Mouse (Mus musculus): ENCODE results near the gene Rpl22. TPM values are rescaled to one million over a fixed set of nuclear protein-coding genes. Genes with fewer than 3 reads are reported as not detected.

Rpl22 gene
- total and polyA plus RNA-seq, 3 experiments = 1,590 to 1,966 (median 1,935) TPM

DNA sequence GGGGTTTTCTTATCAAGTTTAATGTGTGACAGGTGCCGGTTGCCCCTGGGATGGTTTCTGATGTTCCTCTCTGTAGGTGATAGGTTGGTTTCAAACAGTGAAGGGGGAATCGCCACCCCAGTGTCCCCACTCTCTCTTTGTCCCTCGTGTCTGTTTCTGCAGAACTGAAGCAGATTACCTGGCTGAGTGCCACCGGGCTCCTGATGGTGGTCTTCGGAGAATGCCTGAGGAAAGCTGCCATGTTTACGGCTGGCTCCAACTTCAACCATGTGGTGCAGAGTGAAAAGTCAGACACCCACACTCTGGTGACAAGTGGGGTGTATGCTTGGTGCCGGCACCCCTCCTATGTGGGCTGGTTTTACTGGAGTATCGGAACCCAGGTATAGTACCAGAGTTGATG, 25.2 kb upstream of the Rpl22 start:
- no peak for DNase-seq (ENCODE audit: extremely low read depth)
- dilution Hi-C loops (cut with MboI; ENCODE audit: extremely low pct_ligation_motif_present, extremely low pct_unique_long_range_greater_than_20kb, low sequenced_read_pairs) (no loop called here), in situ Hi-C loops (cut with MboI; ENCODE audit: low pct_ligation_motif_present, low pct_unique_long_range_greater_than_20kb, low sequenced_read_pairs) (no loop called here)
- no peak for TF ChIP-seq MAFK (IDR thresholded peaks at IDR 0.05; ENCODE audit: insufficient replicate concordance, low read length)
- no peak for TF ChIP-seq ELF1 (IDR thresholded peaks at IDR 0.05; ENCODE audit: low read depth, low read length)
- no peak for TF ChIP-seq CTCF (conservative IDR thresholded peaks at IDR 0.05 in 1 of 2, IDR thresholded peaks at IDR 0.05 in 1 of 2; ENCODE audit: low read depth in 2 of 2, low read length in 2 of 2)
- TF ChIP-seq SIN3A (IDR thresholded peaks at IDR 0.05; ENCODE audit: low read length) = no peak
- TF ChIP-seq MAZ (IDR thresholded peaks at IDR 0.05; ENCODE audit: low read depth, low read length) = no peak
- no peak for TF ChIP-seq EP300 (IDR thresholded peaks at IDR 0.05; ENCODE audit: low read length)
- no peak for TF ChIP-seq POLR2AphosphoS2 (IDR thresholded peaks at IDR 0.05; ENCODE audit: low read depth, low read length)
- no peak for TF ChIP-seq KAT2A (IDR thresholded peaks at IDR 0.05; ENCODE audit: insufficient replicate concordance, low read length)
- H3K9me3 ChIP-seq (replicated peaks; ENCODE audit: low read length) = no peaks in the 10 kb centered on the region
- no peak overlapping the region for H3K9ac ChIP-seq (ENCODE audit: insufficient read depth, low read depth)
- no peak overlapping the region for H3K27ac ChIP-seq (ENCODE audit: insufficient read depth, low read depth)
- H3K4me3 ChIP-seq (replicated peaks in 1 of 3; ENCODE audit: low read depth in 2 of 3, low read length in 2 of 3, poor library complexity in 1 of 3) = no peak overlapping the region
- peaks cover 9 to 31% of the 10 kb centered on the region in 2 experiments; a peak in 3 of 4 replicates for H3K4me1 ChIP-seq (ENCODE audit: control insufficient read depth in 1 of 2, insufficient read depth in 2 of 2)
- peaks cover 44 to 62% of the 10 kb centered on the region in 2 experiments for H3K36me3 ChIP-seq (replicated peaks in 1 of 2; ENCODE audit: control insufficient read depth in 1 of 2, insufficient read depth in 1 of 2, low read length in 1 of 2)
- H3K4me2 ChIP-seq (ENCODE audit: insufficient read depth, low read depth, poor library complexity, severe bottlenecking) = no peak overlapping the region
- H3K27me3 ChIP-seq (replicated peaks) = peaks cover under 1% of the 10 kb centered on the region
- H3K79me2 ChIP-seq (replicated peaks; ENCODE audit: control insufficient read depth, extremely low read depth, insufficient read depth, poor library complexity, severe bottlenecking) = peaks cover 5% of the 10 kb centered on the region; the same call in 1 of the 2 replicates

DNA sequence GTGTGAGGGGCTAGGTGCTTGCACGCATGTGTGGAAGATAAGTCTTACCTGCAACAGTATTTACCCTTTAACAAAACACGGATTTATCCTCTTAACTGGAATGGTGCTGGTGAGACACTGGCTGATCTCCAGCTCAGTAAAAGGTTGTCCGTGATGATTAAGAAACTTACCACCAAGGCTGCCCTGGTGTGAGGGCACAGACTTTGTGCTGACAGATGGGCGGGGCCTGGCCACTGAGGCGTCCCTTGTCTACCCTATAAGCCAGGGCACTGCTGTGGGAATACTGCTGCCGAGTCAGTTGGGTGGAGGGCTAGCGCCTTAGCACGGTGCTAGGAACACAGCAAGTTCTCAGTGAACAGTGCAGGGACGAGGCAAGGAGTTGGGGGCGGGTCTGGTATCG, 23.5 kb upstream of the Rpl22 start:
- no peak for DNase-seq (ENCODE audit: extremely low read depth)
- dilution Hi-C loops (cut with MboI; ENCODE audit: extremely low pct_ligation_motif_present, extremely low pct_unique_long_range_greater_than_20kb, low sequenced_read_pairs) = no loop called here
- Histone ChIP-seq H3K27me3 (replicated peaks) (no peaks in the 10 kb centered on the region), H3K9ac (ENCODE audit: insufficient read depth, low read depth) (no peak overlapping the region), H3K36me3 (replicated peaks in 1 of 2; ENCODE audit: control insufficient read depth in 1 of 2, insufficient read depth in 1 of 2, low read length in 1 of 2) (peaks cover 44 to 74% of the 10 kb centered on the region in 2 experiments), H3K27ac (ENCODE audit: insufficient read depth, low read depth) (no peak overlapping the region), H3K4me1 (ENCODE audit: control insufficient read depth in 1 of 2, insufficient read depth in 2 of 2) (peaks cover 9 to 25% of the 10 kb centered on the region in 2 experiments; a peak in 3 of 4 replicates), H3K79me2 (replicated peaks; ENCODE audit: control insufficient read depth, extremely low read depth, insufficient read depth, poor library complexity, severe bottlenecking) (peaks cover 5% of the 10 kb centered on the region; the same call in 1 of the 2 replicates), H3K4me2 (ENCODE audit: insufficient read depth, low read depth, poor library complexity, severe bottlenecking) (no peak overlapping the region), H3K4me3 (replicated peaks in 1 of 3; ENCODE audit: low read depth in 2 of 3, low read length in 2 of 3, poor library complexity in 1 of 3) (no peak overlapping the region), H3K9me3 (replicated peaks; ENCODE audit: low read length) (no peaks in the 10 kb centered on the region)
- no peak for TF ChIP-seq ZKSCAN1 (IDR thresholded peaks at IDR 0.05; ENCODE audit: borderline replicate concordance, low read depth, low read length)
- TF ChIP-seq MAX (IDR thresholded peaks at IDR 0.05; ENCODE audit: low read length) = no peak
- TF ChIP-seq GABPA (IDR thresholded peaks at IDR 0.05; ENCODE audit: insufficient replicate concordance, low read depth, low read length) = no peak
- TF ChIP-seq UBTF (IDR thresholded peaks at IDR 0.05; ENCODE audit: low read depth, low read length) = no peak
- no peak for TF ChIP-seq BHLHE40 (IDR thresholded peaks at IDR 0.05; ENCODE audit: low read depth, low read length)
- TF ChIP-seq RAD21 (IDR thresholded peaks at IDR 0.05; ENCODE audit: low read depth, low read length) = no peak
- no peak for TF ChIP-seq ZMIZ1 (IDR thresholded peaks at IDR 0.05; ENCODE audit: low read depth, low read length)
- TF ChIP-seq POLR2AphosphoS2 (IDR thresholded peaks at IDR 0.05; ENCODE audit: low read depth, low read length) = no peak
- no peak for TF ChIP-seq MXI1 (IDR thresholded peaks at IDR 0.05; ENCODE audit: low read depth, low read length)
- TF ChIP-seq RCOR1 (conservative IDR thresholded peaks at IDR 0.05; ENCODE audit: low read depth, low read length) = no peak
- no peak for TF ChIP-seq JUN (IDR thresholded peaks at IDR 0.05; ENCODE audit: insufficient read depth, low read depth, low read length)
- no peak for TF ChIP-seq CHD1 (IDR thresholded peaks at IDR 0.05; ENCODE audit: low read depth, low read length)
- TF ChIP-seq CHD2 (IDR thresholded peaks at IDR 0.05; ENCODE audit: low read length) = no peak
- no peak for TF ChIP-seq TBP (conservative IDR thresholded peaks at IDR 0.05; ENCODE audit: low read depth, low read length)
- no peak for TF ChIP-seq ETS1 (conservative IDR thresholded peaks at IDR 0.05; ENCODE audit: low read depth, low read length)
- in situ Hi-C loops (cut with MboI; ENCODE audit: low pct_ligation_motif_present, low pct_unique_long_range_greater_than_20kb, low sequenced_read_pairs) = no loop called here
